Mouse (Mus musculus): ENCODE data around the gene Atxn1.

- TF ChIP-seq CTCF (IDR thresholded peaks at IDR 0.05; ENCODE audit: extremely low read depth, insufficient read depth, low read length) (no peak), POLR2A (IDR thresholded peaks at IDR 0.05; ENCODE audit: extremely low read depth, insufficient read depth, low read length) (no peak)
Measured at GRCm38 (mm10) chr13:45837609-45838220, 127.1 kb downstream of the Atxn1 start.

Data from cortical plate, adult 2 months (tissue).